Comparison of ENCODE assay signal across 13 mouse cellular contexts in the genomic region with DNA sequence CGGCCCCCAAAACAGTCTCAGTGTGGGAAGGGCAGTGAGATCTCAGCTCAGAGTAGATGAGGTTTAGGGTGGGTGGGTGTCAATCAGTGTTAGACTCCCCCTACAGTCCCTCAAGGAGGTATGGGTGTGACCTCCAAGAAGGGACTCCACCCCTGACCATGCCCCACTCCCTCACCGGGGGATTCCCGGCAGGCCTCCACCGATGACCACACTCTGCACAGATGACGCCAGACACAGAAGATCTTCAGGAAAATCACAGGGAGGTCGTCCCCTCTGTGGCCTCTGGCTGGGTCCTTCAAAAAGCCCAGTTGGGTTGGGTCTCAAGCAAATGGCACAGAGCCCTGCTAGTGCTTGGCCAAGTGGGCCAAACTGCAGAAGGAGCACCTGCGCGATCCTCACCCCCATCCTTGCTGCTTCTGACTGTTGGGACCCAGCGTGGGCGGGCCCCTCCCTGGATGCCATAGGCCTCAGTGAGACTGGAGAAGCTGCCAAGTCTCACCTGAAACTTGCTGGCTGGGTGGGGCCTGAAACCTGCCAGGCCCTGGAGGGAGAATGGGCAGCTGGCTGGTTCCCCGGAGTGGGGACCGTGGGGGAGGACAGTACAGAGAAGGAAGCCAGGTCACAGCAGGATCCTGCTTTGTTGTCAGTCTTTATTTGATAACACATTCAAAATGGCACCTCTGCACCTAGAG. TPM values are rescaled to one million over a fixed set of nuclear protein-coding genes. Genes with fewer than 3 reads are reported as not detected.
DNase-seq lines count a peak whose midpoint lies in the region; ATAC-seq and TF ChIP-seq lines count a peak whose summit lies in the region.
"Had no signal": no experiment of that assay in that cellular context is flagged by ENCODE, and none has a peak within 500 bp of the region (broad histone marks: within the 10 kb centered on the region; RNA-seq: fewer than 3 reads in every experiment).

No protein-coding gene starts in this region.

- no peak overlapping the region for H3K4me2 ChIP-seq in forebrain, postnatal 0 days (ENCODE audit: low read depth)
- no peak overlapping the region for H3K4me2 ChIP-seq in midbrain, embryonic 12.5 days (replicated peaks)
- no peak overlapping the region for H3K4me2 ChIP-seq in liver, embryonic 11.5 days
- H3K4me2 ChIP-seq: neural tube, embryonic 12.5 days had no signal

- DNase-seq in gastrocnemius, postnatal 10 days: peak; percentile 4
- no peak for DNase-seq in gastrocnemius, adult 8-10 months (ENCODE audit: low spot score in 2 of 2)
- DNase-seq in embryonic facial prominence, embryonic 10.5 days (ENCODE audit: low spot score): peak; percentile 7
- no peak for DNase-seq in forebrain, postnatal 0 days
- no peak for DNase-seq in retina, postnatal 1 day
- no peak for DNase-seq in liver, embryonic 11.5 days (ENCODE audit: low spot score)
- DNase-seq in heart, adult 18-20 months: no peak
- DNase-seq: heart, postnatal 36 days had no signal

- 77% methylated on average over 12 of the region's 12 CpGs for WGBS in embryonic facial prominence, embryonic 10.5 days
- 66% methylated on average over 12 of the region's 12 CpGs for whole genome bisulfite sequencing in forebrain, postnatal 0 days
- WGBS in midbrain, embryonic 12.5 days: 82% methylated on average over 12 of the region's 12 CpGs
- 71% methylated on average over 12 of the region's 12 CpGs for WGBS in liver, embryonic 11.5 days

- H3K9ac ChIP-seq in forebrain, postnatal 0 days: no peak overlapping the region
- H3K9ac ChIP-seq in midbrain, embryonic 12.5 days (replicated peaks): no peak overlapping the region
- no peak overlapping the region for H3K9ac ChIP-seq in liver, embryonic 11.5 days (ENCODE audit: low read depth, low read length)
- H3K9ac ChIP-seq: liver, embryonic 14.5 days; neural tube, embryonic 12.5 days had no signal

- TF ChIP-seq CTCF in forebrain, postnatal 0 days (IDR thresholded peaks at IDR 0.05; ENCODE audit: low read depth): no peak

- ATAC-seq in forebrain, postnatal 0 days: no peak
- no peak for ATAC-seq in midbrain, embryonic 12.5 days (ENCODE audit: low FRiP score, low read depth)
- ATAC-seq in liver, embryonic 11.5 days (replicated peaks; ENCODE audit: low FRiP score): no peak

- no peaks in the 10 kb centered on the region for H3K9me3 ChIP-seq in embryonic facial prominence, embryonic 10.5 days
- H3K9me3 ChIP-seq in forebrain, postnatal 0 days (ENCODE audit: low read length): no peaks in the 10 kb centered on the region
- no peaks in the 10 kb centered on the region for H3K9me3 ChIP-seq in midbrain, embryonic 12.5 days
- H3K9me3 ChIP-seq in liver, embryonic 11.5 days (ENCODE audit: control insufficient read depth, low read length): no peaks in the 10 kb centered on the region
- H3K9me3 ChIP-seq: neural tube, embryonic 12.5 days had no signal

- no peak overlapping the region for H3K4me3 ChIP-seq in embryonic facial prominence, embryonic 10.5 days
- H3K4me3 ChIP-seq in forebrain, postnatal 0 days (ENCODE audit: low read depth, low read length): no peak overlapping the region
- no peak overlapping the region for H3K4me3 ChIP-seq in midbrain, embryonic 12.5 days
- no peak overlapping the region for H3K4me3 ChIP-seq in liver, embryonic 11.5 days (ENCODE audit: low read depth, low read length)
- H3K4me3 ChIP-seq: neural tube, embryonic 12.5 days had no signal

- H3K27ac ChIP-seq in embryonic facial prominence, embryonic 10.5 days (replicated peaks): no peak overlapping the region; the same call in 1 of the 2 replicates
- peak overlapping the region; percentile 72 for H3K27ac ChIP-seq in forebrain, postnatal 0 days (ENCODE audit: low read depth, low read length)
- H3K27ac ChIP-seq in midbrain, embryonic 12.5 days (replicated peaks): peak overlapping the region; percentile 87
- no peak overlapping the region for H3K27ac ChIP-seq in liver, embryonic 11.5 days (ENCODE audit: low read depth, low read length)
- H3K27ac ChIP-seq: liver, embryonic 14.5 days had no signal

- no peaks in the 10 kb centered on the region for H3K36me3 ChIP-seq in embryonic facial prominence, embryonic 10.5 days (replicated peaks)
- H3K36me3 ChIP-seq in forebrain, postnatal 0 days (ENCODE audit: insufficient read depth): no peaks in the 10 kb centered on the region
- no peaks in the 10 kb centered on the region for H3K36me3 ChIP-seq in midbrain, embryonic 12.5 days
- no peaks in the 10 kb centered on the region for H3K36me3 ChIP-seq in liver, embryonic 11.5 days (ENCODE audit: control insufficient read depth, insufficient read depth, low read length)
- H3K36me3 ChIP-seq: neural tube, embryonic 12.5 days had no signal

- peaks cover 30% of the 10 kb centered on the region for H3K4me1 ChIP-seq in embryonic facial prominence, embryonic 10.5 days
- peaks cover 5% of the 10 kb centered on the region; the same call in 1 of the 2 replicates for H3K4me1 ChIP-seq in forebrain, postnatal 0 days (ENCODE audit: insufficient read depth)
- H3K4me1 ChIP-seq in midbrain, embryonic 12.5 days: peaks cover 43% of the 10 kb centered on the region
- H3K4me1 ChIP-seq in liver, embryonic 11.5 days (replicated peaks; ENCODE audit: control insufficient read depth, insufficient read depth, low read length): no peaks in the 10 kb centered on the region; the same call in 1 of the 2 replicates

- H3K27me3 ChIP-seq in embryonic facial prominence, embryonic 10.5 days (replicated peaks; ENCODE audit: low read depth, poor library complexity, severe bottlenecking): no peaks in the 10 kb centered on the region
- no peaks in the 10 kb centered on the region for H3K27me3 ChIP-seq in forebrain, postnatal 0 days (ENCODE audit: insufficient read depth, low read length)
- H3K27me3 ChIP-seq in midbrain, embryonic 12.5 days: no peaks in the 10 kb centered on the region
- H3K27me3 ChIP-seq in liver, embryonic 11.5 days (replicated peaks; ENCODE audit: control insufficient read depth, insufficient read depth, low read length): no peaks in the 10 kb centered on the region
- H3K27me3 ChIP-seq: neural tube, embryonic 12.5 days had no signal

RNA-seq across cellular contexts. Expression of a gene that starts 3.3 kb away (rescaled TPM):
- 1 to 10 TPM in 1 of 2 experiments, under 1 TPM in 1; 0.31 to 1.2 TPM for total RNA-seq in gastrocnemius, postnatal 10 days (2021)
- under 1 TPM; 0.31 to 0.83 (median 0.40) TPM for total RNA-seq in gastrocnemius, adult 8-10 months (2022)
- polyA plus RNA-seq in embryonic facial prominence, embryonic 10.5 days (2016; fragmentation: Nextera tagmentation; extraction: Ambion mirVana): 0.96 and 1.2 TPM in 2 replicates
- total RNA-seq in forebrain, postnatal 0 days (2014; rRNA removed): 0.33 TPM in 1 of 2 replicates, not detected in the other
- 0.29 and 0.40 TPM in 2 replicates for polyA plus RNA-seq in forebrain, postnatal 0 days (2015; fragmentation: Nextera tagmentation; extraction: Ambion mirVana)
- polyA plus RNA-seq in midbrain, embryonic 12.5 days (2016; fragmentation: Nextera tagmentation; extraction: Ambion mirVana): 1.6 and 1.9 TPM in 2 replicates
- polyA plus RNA-seq in liver, embryonic 11.5 days (2014; fragmentation: Nextera tagmentation; extraction: Ambion mirVana): 0.44 and 0.70 TPM in 2 replicates
- under 1 TPM; 0.20 to 0.23 TPM for total RNA-seq in heart, adult 18-20 months (2021)

RNA-seq across cellular contexts. Expression of a gene that starts 33.5 kb away (rescaled TPM):
- 10 to 100 TPM; 38.6 to 55.9 TPM for total RNA-seq in gastrocnemius, postnatal 10 days (2021)
- total RNA-seq in gastrocnemius, adult 8-10 months (2022): 10 to 100 TPM; 19.7 to 30.7 (median 25.9) TPM
- polyA plus RNA-seq in embryonic facial prominence, embryonic 10.5 days (2016; fragmentation: Nextera tagmentation; extraction: Ambion mirVana): 92.4 and 98.6 TPM in 2 replicates
- 27.2 and 35.1 TPM in 2 replicates for total RNA-seq in forebrain, postnatal 0 days (2014; rRNA removed)
- polyA plus RNA-seq in forebrain, postnatal 0 days (2015; fragmentation: Nextera tagmentation; extraction: Ambion mirVana): 25.0 and 36.7 TPM in 2 replicates
- polyA plus RNA-seq in midbrain, embryonic 12.5 days (2016; fragmentation: Nextera tagmentation; extraction: Ambion mirVana): 94.7 and 107 TPM in 2 replicates
- 64.5 and 75.5 TPM in 2 replicates for polyA plus RNA-seq in liver, embryonic 11.5 days (2014; fragmentation: Nextera tagmentation; extraction: Ambion mirVana)
- 10 to 100 TPM; 36.0 to 41.9 TPM for total RNA-seq in heart, adult 18-20 months (2021)

RNA-seq across cellular contexts. Expression of a gene that starts 33.7 kb away (rescaled TPM):
- total RNA-seq in gastrocnemius, postnatal 10 days (2021): 10 to 100 TPM; 57.1 to 69.2 TPM
- total RNA-seq in gastrocnemius, adult 8-10 months (2022): 10 to 100 TPM; 29.6 to 46.7 (median 37.6) TPM
- 158 and 162 TPM in 2 replicates for polyA plus RNA-seq in embryonic facial prominence, embryonic 10.5 days (2016; fragmentation: Nextera tagmentation; extraction: Ambion mirVana)
- 56.0 and 71.7 TPM in 2 replicates for total RNA-seq in forebrain, postnatal 0 days (2014; rRNA removed)
- 61.8 and 82.8 TPM in 2 replicates for polyA plus RNA-seq in forebrain, postnatal 0 days (2015; fragmentation: Nextera tagmentation; extraction: Ambion mirVana)
- polyA plus RNA-seq in midbrain, embryonic 12.5 days (2016; fragmentation: Nextera tagmentation; extraction: Ambion mirVana): 168 and 177 TPM in 2 replicates
- 93.1 and 96.5 TPM in 2 replicates for polyA plus RNA-seq in liver, embryonic 11.5 days (2014; fragmentation: Nextera tagmentation; extraction: Ambion mirVana)
- 10 to 100 TPM; 59.6 to 68.5 TPM for total RNA-seq in heart, adult 18-20 months (2021)

RNA-seq across cellular contexts. Expression of a gene that starts 38.7 kb away (rescaled TPM):
- not detected for total RNA-seq in gastrocnemius, postnatal 10 days (2021)
- total RNA-seq in gastrocnemius, adult 8-10 months (2022): not detected
- polyA plus RNA-seq in embryonic facial prominence, embryonic 10.5 days (2016; fragmentation: Nextera tagmentation; extraction: Ambion mirVana): not detected in 2 replicates
- total RNA-seq in forebrain, postnatal 0 days (2014; rRNA removed): not detected in 2 replicates
- 0.13 and 0.16 TPM in 2 replicates for polyA plus RNA-seq in forebrain, postnatal 0 days (2015; fragmentation: Nextera tagmentation; extraction: Ambion mirVana)
- polyA plus RNA-seq in midbrain, embryonic 12.5 days (2016; fragmentation: Nextera tagmentation; extraction: Ambion mirVana): not detected in 2 replicates
- not detected in 2 replicates for polyA plus RNA-seq in liver, embryonic 11.5 days (2014; fragmentation: Nextera tagmentation; extraction: Ambion mirVana)
- total RNA-seq in heart, adult 18-20 months (2021): not detected
- total RNA-seq: heart, postnatal 36 days; layer of hippocampus, postnatal 10 days had no signal
- polyA plus RNA-seq: liver, embryonic 14.5 days; neural tube, embryonic 12.5 days; stomach, embryonic 14.5 days had no signal

RNA-seq across cellular contexts. Expression of a gene that starts 58.6 kb away (rescaled TPM):
- 100 to 1,000 TPM; 212 to 233 TPM for total RNA-seq in gastrocnemius, postnatal 10 days (2021)
- 100 to 1,000 TPM; 119 to 142 (median 131) TPM for total RNA-seq in gastrocnemius, adult 8-10 months (2022)
- 190 and 205 TPM in 2 replicates for polyA plus RNA-seq in embryonic facial prominence, embryonic 10.5 days (2016; fragmentation: Nextera tagmentation; extraction: Ambion mirVana)
- total RNA-seq in forebrain, postnatal 0 days (2014; rRNA removed): 66.0 and 124 TPM in 2 replicates
- polyA plus RNA-seq in forebrain, postnatal 0 days (2015; fragmentation: Nextera tagmentation; extraction: Ambion mirVana): 208 and 263 TPM in 2 replicates
- 174 and 178 TPM in 2 replicates for polyA plus RNA-seq in midbrain, embryonic 12.5 days (2016; fragmentation: Nextera tagmentation; extraction: Ambion mirVana)
- polyA plus RNA-seq in liver, embryonic 11.5 days (2014; fragmentation: Nextera tagmentation; extraction: Ambion mirVana): 236 and 248 TPM in 2 replicates
- 100 to 1,000 TPM; 341 TPM for total RNA-seq in heart, adult 18-20 months (2021)

Comparison
In these comparisons a context has a peak if more than half of its experiments do, and no peak if none do; other contexts are left out.
1. DNase-seq: peak in gastrocnemius, postnatal 10 days (single experiment) and embryonic facial prominence, embryonic 10.5 days (single experiment); none in gastrocnemius, adult 8-10 months (0 of 2), forebrain, postnatal 0 days (single experiment), retina, postnatal 1 day (single experiment), liver, embryonic 11.5 days (single experiment) and heart, adult 18-20 months (0 of 2).
2. H3K27ac ChIP-seq: peak in forebrain, postnatal 0 days (single experiment) and midbrain, embryonic 12.5 days (single experiment); none in embryonic facial prominence, embryonic 10.5 days (single experiment) and liver, embryonic 11.5 days (single experiment).